Mouse (Mus musculus) spleen, adult 2 months (tissue): Measurements from ENCODE around the gene Gin1.

Experiments used
- CTCF ChIP-seq: fragments of 200-500 bp; IDR thresholded peaks from 2 replicates; pipeline ENCODE4 v1.5.1; 2011; ENCODE audit warnings: mild to moderate bottlenecking, inconsistent platforms; ENCODE audit not compliant: insufficient read depth, insufficient read length, insufficient replicate concordance; ENCODE audit errors: extremely low read depth
- POLR2A ChIP-seq: fragments of 200-500 bp; IDR thresholded peaks from 2 replicates; pipeline ENCODE4 v1.6.1; 2011; ENCODE audit warnings: low read depth, low read length, inconsistent platforms

- no peak for TF ChIP-seq CTCF
- TF ChIP-seq POLR2A: no peak
These were observed 63.7 kb downstream of the Gin1 start for GRCm38 (mm10) chr1:97833466-97834353.
